ENCODE assay signal across 15 mouse cellular contexts in the genomic region with DNA sequence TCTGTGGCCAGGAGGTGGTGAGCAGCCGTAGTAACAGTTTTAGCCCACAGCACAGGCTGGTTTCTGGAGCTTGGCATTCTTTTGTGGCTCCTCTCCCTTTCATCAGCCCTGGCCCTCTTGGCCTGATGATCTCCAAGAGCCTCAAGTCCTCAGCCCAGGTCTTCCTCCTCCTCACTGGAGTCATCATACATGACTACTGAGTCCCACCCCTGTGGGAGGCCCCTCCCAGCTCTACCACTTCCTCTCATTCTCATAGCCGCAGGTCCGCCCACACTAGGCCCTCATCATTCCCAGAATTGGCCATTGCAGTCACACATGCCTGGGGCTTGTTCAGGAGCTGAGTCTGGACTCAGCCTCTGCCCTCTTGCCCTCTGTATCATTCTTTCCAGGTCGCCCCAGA. TPM values are rescaled to one million over a fixed set of nuclear protein-coding genes. Genes with fewer than 3 reads are reported as not detected.
A peak's percentile ranks its signal among the peaks of the same experiment; 100 is the strongest.
DNase-seq lines count a peak whose midpoint lies in the region; ATAC-seq lines count a peak whose summit lies in the region.
"Had no signal": no experiment of that assay in that cellular context is flagged by ENCODE, and none has a peak within 500 bp of the region (broad histone marks: within the 10 kb centered on the region; RNA-seq: fewer than 3 reads in every experiment).

No protein-coding gene starts in this region.

- DNase-seq in spleen, adult 18-20 months, result peak; percentile 61 to 65
- no peak for DNase-seq in spleen, postnatal 4 days (ENCODE audit: low spot score in 2 of 2)
- DNase-seq in thymus, postnatal 25 days, result peak; percentile 75
- no peak for DNase-seq in adrenal gland, adult 8-10 months
- no peak for DNase-seq in right cerebral cortex, postnatal 36 days (ENCODE audit: low spot score in 2 of 2)
- DNase-seq in embryo, embryonic 9.5 days (ENCODE audit: extremely low spot score), result no peak
- DNase-seq: cerebellum, adult 9-10 months; gastrocnemius, postnatal 25 days; heart, postnatal 10 days; kidney, adult 11 months; midbrain, embryonic 14.5 days; right cerebral cortex, postnatal 4 days had no signal

- peak; percentile 70 to 79 for ATAC-seq in hematopoietic stem cell, adult 5-6 weeks (replicated peaks in 1 of 2; ENCODE audit: insufficient read depth in 1 of 2, low FRiP score in 2 of 2, low TSS enrichment in 1 of 2, low read depth in 1 of 2, poor library complexity in 2 of 2, severe bottlenecking in 2 of 2)
- 0 out of 2 replicates have a peak, but pooled peaks have one; percentile 29 for ATAC-seq in megakaryocyte-erythroid progenitor cell, adult 5-6 weeks (replicated peaks; ENCODE audit: low FRiP score, low TSS enrichment, poor library complexity, severe bottlenecking)
- ATAC-seq: forebrain, embryonic 14.5 days had no signal

RNA-seq across cellular contexts. Expression of gene Il21r, which starts 9.4 kb away (rescaled TPM):
- 10.3 and 18.1 TPM in 2 replicates for total RNA-seq in hematopoietic stem cell, adult 5-6 weeks (2017)
- total RNA-seq in megakaryocyte-erythroid progenitor cell, adult 5-6 weeks (2014; fragmentation: Nextera tagmentation), result 0.74 and 1.8 TPM in 2 replicates
- total RNA-seq in megakaryocyte-erythroid progenitor cell, adult 5-6 weeks (2017), result 0.04 and 2.1 TPM in 2 replicates
- 1 to 10 TPM in 2 of 4 experiments, under 1 TPM in 2; 0.70 to 1.6 (median 0.96) TPM for total RNA-seq in adrenal gland, adult 8-10 months (2022)

RNA-seq across cellular contexts. Expression of gene Il4ra, which starts 41.9 kb away (rescaled TPM):
- 39.3 and 41.8 TPM in 2 replicates for total RNA-seq in hematopoietic stem cell, adult 5-6 weeks (2017)
- total RNA-seq in megakaryocyte-erythroid progenitor cell, adult 5-6 weeks (2014; fragmentation: Nextera tagmentation), result 1.8 and 2.0 TPM in 2 replicates
- 2.2 and 3.2 TPM in 2 replicates for total RNA-seq in megakaryocyte-erythroid progenitor cell, adult 5-6 weeks (2017)
- 100 to 1,000 TPM in 2 of 4 experiments, 10 to 100 TPM in 2; 33.7 to 203 (median 102) TPM for total RNA-seq in adrenal gland, adult 8-10 months (2022)

Comparison
In these comparisons a context has a peak if more than half of its experiments do, and no peak if none do; other contexts are left out.
1. DNase-seq: peak in spleen, adult 18-20 months (2 of 2) and thymus, postnatal 25 days (single experiment); none in spleen, postnatal 4 days (0 of 2), adrenal gland, adult 8-10 months (single experiment), right cerebral cortex, postnatal 36 days (0 of 2) and embryo, embryonic 9.5 days (single experiment).